Mouse (Mus musculus): ENCODE measurements around the gene Adgrg1.

DNA sequence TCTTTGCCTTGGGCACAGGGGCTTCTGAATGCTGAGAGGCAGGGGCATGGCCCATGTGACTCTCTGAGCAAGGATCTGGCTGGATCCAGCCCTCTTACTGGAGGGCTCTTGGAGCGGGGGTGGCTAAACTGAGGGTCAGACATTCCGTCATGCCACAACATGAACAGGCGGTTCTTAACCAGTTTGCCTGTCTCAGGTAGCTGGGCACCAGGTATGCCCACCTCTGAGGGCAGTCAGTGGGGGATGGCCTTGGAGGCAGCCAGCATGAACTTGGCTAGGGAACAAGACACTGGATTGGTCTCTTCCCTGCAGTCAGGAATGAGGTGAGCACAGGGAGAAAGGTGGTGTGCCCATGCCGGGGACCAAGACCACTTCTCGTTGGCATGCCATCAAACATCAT lies 5.6 kb downstream of the Adgrg1 start:
- TF ChIP-seq POLR2A (IDR thresholded peaks at IDR 0.05; ENCODE audit: borderline replicate concordance, low read depth, low read length) (no peak), CTCF (IDR thresholded peaks at IDR 0.05; ENCODE audit: low read depth, low read length) (no peak)

All from bone marrow macrophage, adult 2 months (primary cell).